Mouse (Mus musculus) stomach, postnatal 0 days (tissue): ENCODE data around the gene Zmym1.

Experiments used
- CTCF ChIP-seq: IDR thresholded peaks from 2 replicates; pipeline ENCODE4 v1.5.1; 2016; ENCODE audit warnings: antibody characterized with exemption, low read depth, mild to moderate bottlenecking, moderate library complexity
- EP300 ChIP-seq: optimal IDR thresholded peaks from 2 replicates; pipeline ENCODE3; 2016; ENCODE audit warnings: antibody characterized with exemption

DNA sequence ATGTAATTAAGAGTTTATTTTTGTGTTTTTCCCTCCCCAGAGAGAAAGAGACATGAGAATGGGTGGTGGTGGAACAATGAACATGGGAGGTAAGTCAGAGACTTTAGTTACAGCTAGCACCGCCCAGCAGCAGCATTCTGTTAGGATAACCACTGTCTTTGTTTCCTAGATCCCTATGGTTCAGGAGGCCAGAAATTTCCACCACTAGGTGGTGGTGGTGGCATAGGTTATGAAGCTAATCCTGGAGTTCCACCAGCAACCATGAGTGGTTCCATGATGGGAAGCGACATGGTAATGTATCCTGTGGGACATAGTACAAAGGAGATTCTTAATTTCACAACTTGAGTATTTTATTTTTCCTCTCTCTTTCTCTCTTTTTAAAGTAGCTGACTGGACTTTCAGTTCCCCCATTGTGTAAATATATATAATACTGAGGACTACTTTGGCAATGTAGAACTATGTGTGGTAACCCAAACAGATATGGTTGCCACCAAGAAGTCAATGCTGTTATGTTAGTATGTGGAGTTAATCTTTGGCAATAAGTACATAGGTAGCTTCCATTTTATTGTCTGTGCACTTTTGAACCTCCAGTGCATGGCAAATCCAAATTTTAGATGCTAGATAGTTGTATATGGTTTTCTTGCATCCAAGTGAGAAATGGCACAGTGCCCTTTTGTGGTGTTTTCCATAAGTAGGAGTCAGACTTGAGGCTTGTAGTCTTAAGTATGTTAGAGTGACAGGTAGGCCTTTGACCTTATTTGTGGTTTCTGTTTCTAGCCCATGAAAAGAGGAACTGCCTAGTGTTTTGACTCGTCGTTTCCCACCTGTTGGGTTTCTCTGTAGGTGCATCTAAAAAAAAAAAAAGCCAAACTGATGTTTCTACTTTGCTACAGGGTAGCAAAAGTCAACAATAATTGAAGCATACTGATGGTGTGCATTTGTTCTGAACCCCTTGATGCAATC, 33.4 kb downstream of the Zmym1 start:
- peak; percentile 73 for TF ChIP-seq CTCF
- TF ChIP-seq EP300, result no peak
